Mouse (Mus musculus) ES-CJ7 (cell line): ENCODE results near the gene Tspan18.

ENCODE experiments used
- DNase-seq: peaks from one replicate; pipeline ENCODE4 v3.0.0; 2011; ENCODE audit warnings: low read depth, low spot score

Gene Tspan18

DNA sequence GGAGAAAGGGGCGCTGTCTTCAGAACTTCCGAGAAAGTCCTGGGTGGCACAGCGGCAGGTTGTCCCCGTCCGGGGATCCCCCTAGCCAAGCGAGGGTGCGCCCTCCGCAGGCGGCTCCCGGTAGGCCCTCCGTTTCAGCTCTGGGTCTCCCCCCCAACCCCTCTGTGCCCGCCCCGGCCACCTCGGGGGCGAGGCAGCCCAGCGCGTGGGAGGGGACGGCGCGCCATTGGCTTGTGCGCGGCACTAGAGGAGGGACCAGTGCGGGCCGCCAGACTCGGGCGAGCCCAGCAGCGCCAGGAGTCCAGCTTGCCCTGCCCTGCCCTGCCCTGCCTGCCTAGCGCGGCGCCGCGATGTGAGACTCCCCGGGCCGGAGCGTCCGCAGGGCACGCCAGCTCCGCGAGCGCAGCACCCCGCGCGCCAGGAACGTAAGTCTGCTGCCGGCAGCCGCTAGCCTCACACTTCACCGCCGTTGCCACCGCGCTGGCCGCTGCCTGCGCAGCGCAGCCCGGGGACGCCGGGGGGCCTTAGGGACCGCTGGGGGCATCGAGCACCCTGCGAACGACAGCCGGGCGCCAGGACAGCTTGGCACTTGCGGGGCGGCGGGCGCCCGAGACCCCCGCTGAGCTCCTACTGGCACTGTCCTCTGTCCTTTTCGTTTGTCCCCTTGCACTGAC, 146.8 kb downstream of the Tspan18 start, which contains the start of gene Trp53i11:
Gene Trp53i11, plus strand, starts transcription at position 226 of the 674 bp plus-strand sequence.
- DNase-seq, result peak; percentile 61

DNA sequence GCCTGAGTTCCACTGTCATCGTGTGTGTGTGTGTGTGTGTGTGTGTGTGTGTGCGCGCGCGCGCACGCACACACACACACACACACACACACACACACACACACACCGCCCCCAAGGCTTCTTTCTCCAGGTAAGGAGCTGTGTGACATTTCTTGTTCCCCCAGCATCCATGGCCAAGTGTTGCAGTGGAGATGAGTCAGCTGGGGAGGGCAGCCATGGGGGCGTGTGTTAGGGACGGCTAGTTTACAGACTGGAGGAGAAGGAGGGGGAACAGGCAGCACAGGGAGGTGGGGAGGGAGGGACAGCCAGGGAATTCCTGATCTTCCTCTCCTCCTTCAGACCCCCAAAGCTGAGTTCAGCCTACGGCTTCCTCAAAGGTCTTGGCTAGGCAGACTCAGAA, 151.4 kb downstream of the Tspan18 start:
- no peak for DNase-seq

DNA sequence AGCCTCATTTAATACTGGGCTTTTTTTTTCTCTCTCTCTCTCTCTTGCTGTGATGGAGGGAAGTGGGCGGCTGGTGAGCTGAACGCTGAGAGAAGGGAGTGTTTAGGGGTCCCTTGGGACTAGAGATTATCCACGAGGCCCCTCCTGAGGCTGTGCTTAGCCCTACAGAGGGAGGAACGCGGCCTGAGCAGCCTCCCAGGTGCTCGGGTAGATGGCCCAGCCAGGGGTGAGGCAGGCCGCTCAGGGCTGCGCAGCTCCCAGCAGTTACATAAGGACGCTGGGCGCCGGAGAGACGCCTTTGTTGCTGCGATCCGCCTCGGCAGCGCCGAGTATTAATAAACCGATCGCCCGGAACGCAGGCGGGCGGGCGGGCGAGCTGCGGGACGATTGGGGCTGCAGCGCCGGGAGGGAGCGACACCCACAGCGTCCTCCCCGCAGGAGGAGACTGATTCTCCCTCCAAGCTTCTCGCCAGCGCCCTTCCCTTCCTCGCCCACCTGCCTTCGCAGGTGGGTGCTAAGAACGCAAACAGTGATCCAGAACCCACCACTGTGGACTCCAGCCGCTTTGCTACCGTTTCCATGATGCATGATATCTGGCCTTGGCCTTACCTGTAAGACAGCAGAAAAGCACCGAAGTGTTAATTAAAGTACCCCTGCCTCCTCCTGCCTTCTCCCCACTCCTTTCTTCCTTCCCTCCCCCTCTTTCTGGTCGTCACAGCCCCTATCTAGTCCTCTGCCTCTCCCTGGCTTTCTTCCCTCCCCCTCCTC, 154.0 kb downstream of the Tspan18 start:
- no peak for DNase-seq

DNA sequence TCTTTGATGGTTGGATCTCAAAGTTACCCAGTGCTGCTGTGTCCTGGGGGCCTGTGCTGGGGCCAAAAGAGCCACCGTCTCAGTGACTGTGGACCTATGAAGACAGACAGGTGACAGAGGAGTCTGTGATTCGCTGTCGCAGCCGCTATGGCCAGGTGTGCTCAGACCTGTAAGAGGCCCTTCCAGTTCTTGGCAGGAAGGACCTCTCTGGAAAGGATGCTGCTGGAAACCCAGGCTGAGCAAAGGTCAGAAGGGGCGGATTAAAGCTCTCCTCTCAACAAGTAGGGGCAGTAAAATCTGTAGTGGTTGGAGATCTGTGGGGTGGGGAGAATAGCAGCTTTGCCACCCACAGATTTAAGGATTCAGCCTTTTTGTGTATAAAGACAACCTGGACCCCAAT, 154.7 kb downstream of the Tspan18 start:
- no peak for DNase-seq

DNA sequence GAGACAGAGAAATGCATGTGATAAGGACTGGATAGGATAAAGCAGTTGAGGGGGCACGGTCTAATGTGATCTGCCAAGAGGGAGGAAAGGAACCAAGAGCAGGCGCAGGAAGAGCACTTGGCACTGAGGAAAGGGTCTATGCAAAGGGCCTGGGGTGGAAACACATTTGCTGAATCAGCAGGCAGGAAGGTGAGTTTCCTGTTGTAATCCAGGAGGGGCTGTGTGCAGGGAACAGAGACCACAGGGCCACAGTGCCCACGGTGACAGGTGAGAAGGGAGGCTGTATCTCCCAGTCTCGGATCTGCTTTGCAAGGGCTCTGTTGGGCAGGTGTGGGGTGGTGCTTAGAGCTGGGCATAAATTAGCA, 156.0 kb downstream of the Tspan18 start:
- no peak for DNase-seq

DNA sequence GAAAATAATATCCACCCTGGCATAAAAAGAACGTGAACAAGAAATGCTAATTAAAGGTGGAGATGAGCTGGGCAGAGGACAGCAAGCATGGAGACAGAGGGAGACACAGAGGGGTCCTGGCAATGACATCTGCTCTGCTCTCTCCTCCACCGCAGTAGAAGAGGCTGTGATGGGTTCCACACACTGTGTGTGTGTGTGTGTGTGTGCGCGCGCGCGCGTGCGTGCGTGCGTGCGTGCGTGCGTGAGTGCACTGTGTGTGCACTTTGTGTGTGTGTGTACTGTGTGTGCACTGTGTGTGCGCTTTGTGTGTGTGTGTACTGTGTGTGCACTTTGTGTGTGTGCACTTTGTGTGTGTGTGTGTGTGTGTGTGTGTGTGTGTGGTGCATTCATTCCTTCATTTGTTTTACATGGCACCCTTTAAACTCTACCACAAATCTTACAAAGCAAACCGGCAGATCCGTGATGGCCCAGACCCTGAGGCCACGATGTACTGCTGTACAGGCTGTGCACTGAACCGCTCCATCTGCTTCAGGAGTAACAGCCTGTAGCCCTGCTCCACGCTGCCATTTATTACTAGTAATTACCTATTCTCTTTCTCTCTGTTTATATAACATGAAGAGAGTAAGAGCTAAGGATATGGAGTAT, 156.5 kb downstream of the Tspan18 start:
- no peak for DNase-seq

DNA sequence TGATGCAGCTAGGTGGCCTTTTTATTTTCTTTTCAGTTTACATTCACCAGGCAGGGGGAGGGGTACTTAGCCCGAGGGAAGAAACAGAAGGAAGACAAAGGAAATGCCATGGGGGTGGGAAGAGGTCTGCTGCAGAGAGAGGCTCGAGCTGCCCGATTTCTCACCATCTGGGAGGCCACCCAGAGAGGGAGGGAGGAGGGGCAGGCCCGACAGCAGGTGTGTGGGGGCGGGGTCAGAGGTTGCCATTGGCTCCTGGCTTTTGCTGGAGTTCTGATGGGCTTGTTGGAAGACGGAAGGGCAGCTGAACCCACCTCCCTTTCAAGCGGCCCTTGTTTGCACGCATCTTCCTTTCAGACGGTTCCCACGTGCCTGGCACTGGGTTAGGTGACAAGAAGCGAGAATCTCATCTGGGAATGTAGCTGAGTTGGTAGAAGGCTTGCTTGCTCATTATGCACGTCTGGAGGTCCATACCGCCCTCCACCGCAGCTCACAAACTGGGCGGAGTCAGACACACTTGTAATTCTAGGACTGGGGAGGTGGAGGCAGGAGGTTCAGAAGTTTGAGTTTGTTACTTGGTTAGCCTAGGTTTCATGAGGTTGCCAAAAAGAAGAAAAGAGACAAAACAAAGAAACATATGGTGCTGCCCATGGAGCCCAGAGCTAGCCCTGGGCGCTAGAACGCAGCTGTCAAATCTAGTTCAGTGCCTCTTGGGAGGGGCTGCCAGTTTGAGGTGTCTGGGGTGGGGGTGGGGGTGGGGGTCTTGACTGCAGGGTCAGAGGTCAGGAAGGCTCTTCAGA, 157.2 kb downstream of the Tspan18 start:
- peak; percentile 90 for DNase-seq

DNA sequence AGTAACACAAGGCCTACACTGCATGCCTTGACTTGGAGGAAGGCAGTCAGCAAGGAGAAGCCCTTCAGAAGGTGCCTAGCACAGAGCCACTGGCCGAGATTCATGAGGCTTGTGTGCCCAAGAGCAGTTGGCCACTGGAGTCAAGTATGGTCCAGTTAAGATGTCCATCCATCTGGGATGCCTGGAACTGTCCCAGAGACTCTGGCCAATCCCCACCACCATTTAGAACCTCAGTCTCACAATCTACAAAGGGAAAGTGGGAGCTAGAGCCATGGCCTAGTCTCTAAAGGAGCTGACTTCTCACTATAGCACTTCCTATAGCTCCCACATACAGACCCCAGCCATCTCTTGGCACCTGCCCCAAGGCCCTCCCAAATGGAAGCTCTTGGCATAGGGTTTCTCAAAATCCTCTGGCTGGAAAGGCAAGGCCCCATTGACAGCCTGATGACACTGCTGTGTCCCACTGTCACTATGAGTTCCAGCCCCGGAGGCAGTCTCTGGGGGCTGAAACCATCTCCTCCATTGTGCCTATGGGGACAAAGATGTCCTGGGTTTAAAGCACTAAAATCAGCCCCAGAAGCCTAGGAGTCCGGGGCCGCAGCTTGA, 158.0 kb downstream of the Tspan18 start:
- DNase-seq, result no peak

DNA sequence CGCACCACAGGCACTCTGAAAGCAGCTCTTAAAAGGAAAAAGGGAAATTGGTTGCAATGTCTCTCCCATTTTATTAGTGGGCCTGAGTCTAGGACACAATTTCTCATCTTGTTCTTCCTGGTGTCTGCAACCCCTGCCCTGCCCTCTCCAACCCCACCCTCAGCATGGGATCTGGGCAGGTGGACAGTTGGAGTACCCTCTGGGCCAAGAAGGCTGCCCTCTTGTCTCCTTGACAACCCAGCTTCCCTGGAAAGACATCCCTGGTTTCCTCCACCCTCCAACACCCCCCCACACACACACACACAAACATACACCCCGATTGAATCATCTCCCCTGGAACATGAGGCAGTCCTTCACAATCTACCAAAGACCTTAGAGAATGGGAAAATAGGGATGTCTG, 158.6 kb downstream of the Tspan18 start:
- DNase-seq, result no peak

DNA sequence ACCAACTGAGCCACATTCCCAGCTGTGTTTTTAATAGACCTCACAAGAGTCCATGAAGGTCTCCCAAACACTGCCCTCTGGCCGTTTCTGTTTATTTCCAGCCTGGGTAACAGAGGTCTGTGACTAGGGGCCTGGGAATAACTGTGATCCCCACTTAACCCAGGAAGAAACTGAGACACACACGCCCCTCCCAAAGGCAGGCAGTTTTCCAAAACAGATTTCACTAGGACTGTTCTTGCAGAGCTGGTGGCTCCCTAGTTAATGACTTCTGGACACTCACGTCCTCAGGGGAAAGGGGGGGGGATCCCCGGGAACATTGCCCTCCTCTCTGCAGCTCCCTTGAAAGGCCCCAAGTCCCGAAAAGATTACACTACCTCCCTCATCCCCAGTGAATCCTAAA, 159.0 kb downstream of the Tspan18 start:
- DNase-seq, result no peak

DNA sequence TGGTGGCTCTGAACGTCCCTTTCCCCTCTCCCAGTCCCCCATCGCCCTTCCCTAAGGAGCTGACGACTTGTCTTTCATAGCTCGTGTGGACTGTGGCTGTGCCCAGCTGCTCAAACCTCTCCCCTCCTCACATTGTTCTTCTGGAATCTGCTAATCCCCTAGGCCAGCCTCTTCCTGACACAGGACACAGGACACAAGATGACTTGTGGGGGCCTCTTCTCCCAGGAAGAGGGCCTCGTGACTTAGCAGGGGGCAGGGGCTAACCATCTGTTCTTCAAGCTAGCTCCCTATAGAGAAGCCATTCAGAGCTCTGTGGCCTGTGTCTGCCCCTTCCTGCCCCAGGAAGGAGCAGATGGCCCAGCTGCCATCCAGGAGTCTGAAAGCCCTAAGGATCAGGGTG, 160.1 kb downstream of the Tspan18 start:
- DNase-seq, result no peak

DNA sequence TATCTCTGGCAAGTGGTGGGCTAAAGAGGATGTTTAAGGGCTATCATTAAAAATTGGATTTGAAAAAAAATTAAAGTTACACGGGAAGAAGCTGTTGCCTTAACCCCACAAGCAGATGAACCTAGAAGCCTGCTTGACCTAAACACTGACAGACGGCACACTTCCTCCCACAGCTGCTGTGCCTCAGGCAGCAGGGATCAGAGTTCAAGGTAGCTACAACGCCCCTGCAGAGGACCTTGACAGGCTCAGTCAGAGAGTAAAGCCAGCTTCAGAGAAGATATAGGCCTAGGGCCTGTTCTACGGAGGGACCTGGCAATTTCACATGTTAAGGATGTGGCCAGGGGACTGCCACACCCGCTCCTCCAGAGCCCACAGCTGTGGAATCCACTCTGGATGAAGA, 161.8 kb downstream of the Tspan18 start:
- no peak for DNase-seq

DNA sequence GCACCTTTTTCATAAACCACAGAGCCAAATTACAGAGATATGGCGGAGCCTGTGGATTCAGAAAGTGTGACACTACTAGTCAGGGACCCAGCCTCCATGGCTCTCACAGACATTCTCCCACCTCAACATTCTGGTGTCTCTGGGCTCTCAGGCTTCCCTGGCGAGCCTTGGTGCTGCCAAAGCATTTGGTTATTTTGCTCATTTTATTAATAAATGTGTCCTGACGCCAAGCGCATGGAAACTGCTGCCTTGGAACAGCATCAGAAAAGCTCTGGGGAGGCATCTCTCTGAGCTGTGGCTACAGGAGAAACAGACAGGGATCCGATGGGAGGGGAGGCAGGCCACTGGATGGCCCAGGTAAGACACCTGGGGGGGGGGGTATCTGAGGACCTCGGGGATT, 162.4 kb downstream of the Tspan18 start:
- no peak for DNase-seq

DNA sequence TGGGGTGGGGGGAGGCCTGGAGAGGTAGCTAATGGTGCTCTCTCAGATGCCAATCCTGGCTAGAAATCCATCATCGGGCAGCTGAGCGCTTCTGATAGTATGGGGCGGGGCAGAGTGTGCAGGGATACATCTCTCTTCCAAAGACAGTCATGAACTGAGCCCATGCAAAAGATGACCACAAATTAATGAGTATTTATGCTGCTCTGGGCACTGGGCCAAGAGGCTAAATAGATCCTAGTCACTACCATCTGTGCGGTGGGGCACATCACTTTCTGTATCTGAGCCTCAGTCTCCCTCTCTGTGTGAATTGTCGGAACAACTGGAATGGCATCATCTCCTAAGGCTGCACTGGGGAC, 163.5 kb downstream of the Tspan18 start:
- no peak for DNase-seq

DNA sequence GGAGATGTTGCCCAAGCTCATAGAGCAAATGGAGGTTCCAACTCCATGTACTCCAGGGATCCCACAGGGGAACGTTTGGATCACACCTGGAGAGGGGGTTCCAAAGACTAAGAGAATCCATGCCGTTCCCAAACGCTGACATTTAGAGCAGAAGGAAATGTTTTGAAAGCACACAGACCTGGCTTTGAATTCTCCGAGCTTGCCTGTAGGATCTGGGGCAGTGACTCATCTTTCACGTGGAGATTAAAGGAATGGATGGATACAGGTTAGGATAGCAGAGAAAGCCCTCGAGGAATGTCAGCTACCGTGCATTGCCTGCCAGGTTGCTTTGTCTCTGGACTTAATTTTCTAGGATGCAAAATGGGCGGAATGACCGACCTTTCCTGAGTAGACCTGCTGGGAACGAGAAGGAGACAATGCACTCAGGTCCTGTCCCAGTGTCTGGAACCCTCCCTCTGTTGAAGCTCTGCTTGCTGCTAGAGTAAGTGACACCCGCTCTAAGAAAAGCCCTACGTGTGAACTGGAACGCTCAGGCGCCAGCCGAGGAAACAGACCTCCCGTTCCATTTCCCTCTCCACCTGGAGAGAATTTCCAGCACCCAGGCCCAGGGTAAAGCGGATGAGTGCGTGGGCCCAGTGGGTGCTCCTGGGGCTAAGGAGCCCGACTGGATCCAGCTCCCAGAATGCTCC, 164.0 kb downstream of the Tspan18 start:
- no peak for DNase-seq

DNA sequence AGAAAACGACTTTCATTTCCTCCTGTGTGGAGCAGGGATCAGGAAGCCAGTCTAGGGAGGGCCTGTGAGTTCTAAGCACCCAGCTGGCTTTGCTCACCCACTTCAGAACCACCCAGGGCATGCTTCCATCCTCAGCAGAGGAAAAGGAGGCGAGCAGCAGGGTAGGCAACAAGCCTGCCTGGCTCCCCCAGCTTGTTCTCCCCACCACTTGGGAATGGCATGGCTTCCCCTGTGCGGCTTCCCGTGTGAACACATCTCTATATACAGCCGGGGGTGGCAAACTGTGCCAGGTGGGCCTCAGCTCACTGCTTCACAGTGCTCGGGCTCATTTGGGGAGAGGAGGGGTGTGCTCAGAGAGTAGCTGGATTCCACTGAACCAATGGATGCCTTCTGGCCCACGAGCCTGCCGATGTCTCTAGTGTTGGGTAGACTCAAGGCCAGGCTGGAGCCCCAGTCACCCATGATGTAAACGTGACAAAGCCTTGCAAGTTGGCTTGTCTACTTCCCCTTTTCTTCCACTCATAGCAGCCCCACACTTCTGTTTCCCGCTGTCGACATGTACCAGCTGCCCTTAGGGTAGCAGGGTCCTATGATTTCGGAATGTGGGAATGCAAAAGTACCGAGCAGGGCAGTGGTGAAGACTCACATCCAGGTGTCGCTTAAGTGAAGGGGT, 167.4 kb downstream of the Tspan18 start:
- no peak for DNase-seq

DNA sequence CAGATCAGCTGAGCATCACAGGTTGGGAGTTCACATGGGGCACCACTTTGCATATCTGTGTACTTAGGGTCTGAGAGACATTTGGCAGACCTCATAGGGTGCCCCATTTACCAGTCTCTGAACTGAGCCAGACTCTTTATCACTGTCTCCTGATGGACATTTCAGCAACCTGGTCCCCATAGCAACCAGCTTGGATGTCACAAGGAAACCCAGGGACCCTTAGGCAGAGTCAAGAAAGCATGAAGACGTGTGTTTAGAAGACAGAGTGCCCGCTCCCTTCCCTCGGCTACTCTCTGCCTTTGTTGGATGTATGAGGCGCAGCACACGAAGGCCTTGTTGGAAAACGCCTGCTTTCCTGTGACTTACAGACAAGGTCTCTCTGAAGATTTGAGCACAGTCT, 168.0 kb downstream of the Tspan18 start:
- no peak for DNase-seq

DNA sequence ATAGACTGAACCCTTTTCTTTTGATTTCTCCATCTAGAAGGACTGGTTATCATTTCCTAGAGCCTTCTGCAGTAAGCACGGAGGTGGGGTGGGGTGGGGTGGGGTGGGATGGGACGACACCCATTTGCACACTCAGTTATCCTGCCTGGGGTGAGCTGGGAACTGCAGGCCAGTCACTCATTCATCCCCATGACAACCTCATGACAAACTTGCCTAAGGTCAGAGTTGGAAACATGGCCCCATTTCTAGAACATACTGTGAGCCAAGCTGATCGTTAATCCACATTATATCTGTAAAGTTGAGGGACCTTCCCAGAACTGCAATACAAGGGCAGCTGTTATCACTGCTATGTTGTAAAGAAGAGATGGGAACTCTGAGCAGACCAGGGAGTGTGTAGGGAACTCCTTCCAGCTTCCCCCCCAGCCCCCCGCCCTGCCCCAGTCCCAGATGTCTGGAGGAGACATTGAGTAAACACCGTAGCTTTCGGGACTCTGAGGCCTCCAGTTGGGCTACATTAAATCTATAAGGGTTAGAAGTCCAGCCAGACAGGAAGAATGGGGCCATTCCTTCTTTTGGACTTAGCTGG, 170.5 kb downstream of the Tspan18 start:
- no peak for DNase-seq

DNA sequence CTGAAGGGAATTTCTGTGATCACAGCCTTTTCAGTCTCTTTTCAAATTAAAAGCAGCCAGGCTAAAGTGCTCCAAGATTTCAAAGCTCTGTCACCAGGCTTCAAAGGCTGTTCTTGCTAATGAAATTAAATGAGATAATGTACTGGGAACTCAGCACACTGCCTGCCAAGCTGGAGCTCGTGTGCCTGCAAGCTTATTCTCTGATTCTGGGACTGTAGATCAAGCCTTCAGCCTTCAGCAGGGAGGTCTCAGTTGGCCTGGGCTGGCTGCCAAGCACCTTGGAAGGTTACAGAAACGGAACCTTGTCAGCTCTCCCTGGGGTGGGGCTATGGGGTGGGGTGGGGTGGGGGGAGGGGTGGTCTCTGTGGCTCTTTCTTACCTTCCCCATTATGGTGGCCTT, 171.0 kb downstream of the Tspan18 start:
- DNase-seq, result no peak

DNA sequence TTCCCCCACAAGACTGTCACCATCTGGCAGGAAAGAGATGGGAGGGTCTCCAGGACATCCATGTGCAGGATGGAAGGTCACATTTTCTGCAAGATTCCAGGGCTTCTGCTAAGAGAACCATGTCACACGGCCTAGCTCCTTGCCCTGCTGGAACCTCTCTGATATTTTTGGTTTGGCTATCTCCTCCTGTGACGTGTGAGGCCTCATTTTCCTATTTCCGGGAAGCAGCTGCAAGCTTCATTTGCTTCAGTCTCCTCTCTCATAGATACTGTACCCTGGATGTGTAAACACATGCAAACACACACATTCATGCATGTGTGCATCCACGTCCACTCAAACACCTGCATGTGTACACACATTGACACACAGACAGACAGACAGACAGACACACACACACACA, 171.5 kb downstream of the Tspan18 start:
- no peak for DNase-seq
